Mouse (Mus musculus) forebrain, postnatal 0 days (tissue): Measurements from ENCODE around the gene Pomt1. TPM values are rescaled to one million over a fixed set of nuclear protein-coding genes. Genes with fewer than 3 reads are reported as not detected.

Experiments used
- ATAC-seq: fragments of 200-750 bp; cut with Nextera tagmentation; 2 replicates; pipeline ENCODE4 v1.8.0; 2017; ENCODE audit warnings: mild to moderate bottlenecking, moderate library complexity
- DNase-seq: peaks from one replicate; pipeline ENCODE4 v3.0.0-alpha.2; 2015
- H3K27ac ChIP-seq: fragments of 300-500 bp; sonication (generic); 2 replicates; pipeline ENCODE4 v1.5.1; 2014; ENCODE audit warnings: low read depth, mild to moderate bottlenecking, antibody characterized with exemption, low read length, moderate library complexity, mixed read lengths
- H3K27me3 ChIP-seq: fragments of 300-500 bp; sonication (generic); 2 replicates; pipeline ENCODE4 v1.6.1; 2014; ENCODE audit warnings: mild to moderate bottlenecking, low read length, mixed read lengths; ENCODE audit not compliant: insufficient read depth
- H3K36me3 ChIP-seq: fragments of 300-500 bp; sonication (generic); 2 replicates; pipeline ENCODE4 v1.6.1; 2014; ENCODE audit warnings: mild to moderate bottlenecking, moderate library complexity; ENCODE audit not compliant: insufficient read depth
- H3K4me1 ChIP-seq: fragments of 300-500 bp; sonication (generic); 2 replicates; pipeline ENCODE4 v1.6.1; 2014; ENCODE audit warnings: antibody characterized with exemption; ENCODE audit not compliant: insufficient read depth
- H3K4me2 ChIP-seq: fragments of 300-500 bp; sonication (generic); 2 replicates; pipeline ENCODE4 v1.6.1; 2014; ENCODE audit warnings: low read depth, mild to moderate bottlenecking, moderate library complexity
- H3K4me3 ChIP-seq: fragments of 300-500 bp; sonication (generic); 2 replicates; pipeline ENCODE4 v1.5.1; 2014; ENCODE audit warnings: low read depth, low read length, mixed read lengths
- H3K9ac ChIP-seq: fragments of 300-500 bp; sonication (generic); 2 replicates; pipeline ENCODE4 v1.6.1; 2014; ENCODE audit warnings: mild to moderate bottlenecking
- H3K9me3 ChIP-seq: fragments of 300-500 bp; sonication (generic); 2 replicates; pipeline ENCODE4 v1.6.1; 2016; ENCODE audit warnings: low read length
- CTCF ChIP-seq: sonication (generic); IDR thresholded peaks from 2 replicates; pipeline ENCODE4 v1.5.1; 2016; ENCODE audit warnings: antibody characterized with exemption, control low read depth, low read depth
- WGBS: fragments of 180-500 bp; shearing (Covaris S2); extraction: QIAGEN DNeasy Blood & Tissue Kit; methylation state at CpG from one replicate; pipeline ENCODE4 v1.1.7; 2014; 5-methylcytosine and 5-hydroxymethylcytosine counted together
- polyA plus RNA-seq: library from polyadenylated mRNA; unstranded; fragments of >200 nt; fragmentation: Nextera tagmentation; extraction: Ambion mirVana; gene quantifications from 2 replicates; pipeline ENCODE4 v1.2.1, GENCODE M21; 2015
- total RNA-seq: library from RNA; depleted of rRNA; stranded (reverse); fragments of >200 nt; gene quantifications from 2 replicates; pipeline ENCODE4 v1.2.3, GENCODE M21; 2014

The Pomt1 gene
- total and polyA plus RNA-seq, 2 experiments from 2014 or later = 19.8 to 38.5 TPM

DNA sequence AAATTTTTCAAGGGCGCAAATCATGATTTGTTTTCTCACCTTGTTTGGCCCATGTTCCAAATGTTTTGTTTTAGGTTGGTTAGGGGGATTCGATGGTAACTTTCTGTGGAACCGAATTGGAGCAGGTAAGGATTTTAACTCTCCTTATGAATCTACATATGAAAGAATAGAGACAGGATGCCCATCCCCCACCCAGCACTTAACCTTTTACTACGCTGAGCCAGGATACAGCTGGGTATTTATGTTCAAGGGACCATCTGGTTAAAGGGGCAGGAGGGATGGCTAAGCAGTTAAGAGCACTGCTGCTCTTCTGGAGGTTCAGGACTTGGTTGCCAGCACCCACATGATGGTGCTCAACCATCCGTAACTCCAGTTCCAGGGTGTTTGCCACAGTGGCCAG, 4.2 kb downstream of the Pomt1 start:
- Histone ChIP-seq H3K27me3 (no peaks in the 10 kb centered on the region), H3K4me3 (no peak overlapping the region), H3K4me2 (no peak overlapping the region), H3K4me1 (0 out of 2 replicates have a peak, but pooled peaks cover 5% of the 10 kb centered on the region), H3K36me3 (peaks cover 35% of the 10 kb centered on the region), H3K27ac (no peak overlapping the region), H3K9ac (no peak overlapping the region), H3K9me3 (no peaks in the 10 kb centered on the region)
- DNase-seq (no peak), ATAC-seq (no peak)
- no peak for TF ChIP-seq CTCF
- WGBS = 89% methylated on average over 5 of the region's 5 CpGs

DNA sequence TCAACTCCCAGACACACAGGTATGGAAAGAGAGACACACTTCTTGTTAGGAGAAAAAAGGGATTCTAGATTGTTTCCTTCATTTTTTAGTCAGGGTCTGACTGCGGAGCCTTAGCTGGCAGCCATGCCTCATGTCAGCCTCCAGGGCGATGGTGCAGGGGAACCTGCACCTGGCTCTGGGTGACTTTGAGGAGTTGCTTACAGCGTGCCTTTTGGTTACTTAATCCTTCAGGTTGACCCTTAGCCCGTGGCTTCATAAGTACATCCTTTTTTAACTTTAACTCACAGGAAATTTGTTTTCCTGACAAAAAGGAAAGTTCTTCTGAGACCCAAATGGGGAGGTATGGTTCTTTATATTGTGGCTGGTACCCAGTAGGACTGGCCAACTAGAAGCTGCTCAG, 6.6 kb downstream of the Pomt1 start:
- Histone ChIP-seq H3K9ac (no peak overlapping the region), H3K36me3 (peaks cover 48% of the 10 kb centered on the region), H3K4me1 (no peaks in the 10 kb centered on the region), H3K4me3 (no peak overlapping the region), H3K9me3 (no peaks in the 10 kb centered on the region), H3K4me2 (no peak overlapping the region), H3K27me3 (no peaks in the 10 kb centered on the region), H3K27ac (no peak overlapping the region)
- no peak for DNase-seq
- ATAC-seq = no peak
- 93% methylated on average over 4 of the region's 4 CpGs for WGBS
- TF ChIP-seq CTCF = no peak

DNA sequence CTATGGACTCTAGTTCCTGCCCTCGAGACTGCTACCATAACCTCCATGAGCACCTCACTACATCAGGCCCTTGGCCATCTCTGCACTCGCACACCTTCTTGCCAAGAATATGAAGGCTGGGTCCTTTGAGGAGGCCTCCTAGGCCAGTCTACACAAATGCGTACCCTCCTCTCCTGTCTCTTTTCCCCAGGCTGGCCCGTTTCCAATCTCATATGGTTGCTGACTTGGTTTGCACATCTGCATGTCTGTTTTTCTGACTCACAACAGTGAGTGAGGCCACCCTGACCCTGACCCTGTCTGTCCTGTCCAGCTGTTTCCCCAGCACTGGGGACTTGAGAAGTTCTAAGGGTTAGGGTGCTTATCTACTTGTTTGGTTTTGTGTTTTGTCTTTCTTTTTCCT, 10.4 kb downstream of the Pomt1 start:
- H3K4me3 ChIP-seq = no peak overlapping the region
- no peaks in the 10 kb centered on the region for H3K9me3 ChIP-seq
- H3K36me3 ChIP-seq = peaks cover 69% of the 10 kb centered on the region
- no peaks in the 10 kb centered on the region for H3K27me3 ChIP-seq
- WGBS = 86% methylated on average over 4 of the region's 4 CpGs
- H3K27ac ChIP-seq = no peak overlapping the region
- no peaks in the 10 kb centered on the region for H3K4me1 ChIP-seq
- no peak for TF ChIP-seq CTCF
- no peak overlapping the region for H3K9ac ChIP-seq
- ATAC-seq (no peak), DNase-seq (no peak)
- H3K4me2 ChIP-seq = no peak overlapping the region

- ATAC-seq (no peak), DNase-seq (no peak)
- no peak overlapping the region for H3K4me3 ChIP-seq
- no peak overlapping the region for H3K27ac ChIP-seq
- no peaks in the 10 kb centered on the region for H3K9me3 ChIP-seq
- H3K9ac ChIP-seq = no peak overlapping the region
- WGBS = 78% methylated on average over 10 of the region's 10 CpGs
- H3K27me3 ChIP-seq = no peaks in the 10 kb centered on the region
- H3K4me1 ChIP-seq = no peaks in the 10 kb centered on the region
- no peak for TF ChIP-seq CTCF
- no peak overlapping the region for H3K4me2 ChIP-seq
- peaks cover 76% of the 10 kb centered on the region for H3K36me3 ChIP-seq
These were observed 12.3 kb downstream of the Pomt1 start for GRCm38 (mm10) chr2:32248377-32249361.

DNA sequence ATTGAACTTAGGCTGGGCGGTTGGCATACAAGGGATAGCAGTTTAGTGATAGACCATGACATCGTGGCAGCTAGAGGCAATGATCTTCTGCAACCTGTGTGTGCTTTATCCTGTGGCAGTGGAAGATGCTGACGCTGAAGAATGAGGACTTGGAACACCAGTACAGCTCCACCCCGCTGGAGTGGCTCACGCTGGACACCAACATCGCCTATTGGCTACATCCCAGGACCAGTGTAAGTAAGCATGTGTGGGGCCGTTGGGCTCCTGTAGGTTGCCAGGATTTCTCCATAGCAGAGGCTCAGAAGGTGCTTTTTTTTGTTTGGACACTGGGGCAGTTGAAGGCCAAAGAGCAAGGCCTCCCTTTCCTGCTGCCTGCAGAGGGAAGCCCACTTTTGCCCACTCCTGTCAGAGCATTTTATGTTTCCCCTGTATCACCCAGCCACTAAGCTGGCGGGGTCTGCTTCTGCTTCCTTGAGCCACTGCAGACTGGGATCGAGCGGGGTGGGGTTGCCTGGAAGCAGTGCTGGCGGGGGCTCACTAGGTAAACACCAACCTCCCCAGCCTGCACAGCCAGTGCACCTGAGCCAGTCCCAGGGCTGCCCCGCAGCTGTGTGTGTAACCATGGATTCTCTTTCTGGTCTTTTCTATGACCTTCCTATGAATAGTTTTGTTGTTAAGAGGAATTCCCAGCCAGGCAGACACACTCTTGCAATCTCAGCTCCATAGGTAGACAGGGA, 15.6 kb downstream of the Pomt1 start:
- WGBS = 92% methylated on average over 12 of the region's 12 CpGs
- Histone ChIP-seq H3K27me3 (no peaks in the 10 kb centered on the region), H3K4me2 (no peak overlapping the region), H3K4me3 (no peak overlapping the region), H3K36me3 (peaks cover 76% of the 10 kb centered on the region), H3K27ac (no peak overlapping the region), H3K9me3 (no peaks in the 10 kb centered on the region), H3K9ac (no peak overlapping the region), H3K4me1 (no peaks in the 10 kb centered on the region)
- TF ChIP-seq CTCF = no peak
- DNase-seq (no peak), ATAC-seq (no peak)

DNA sequence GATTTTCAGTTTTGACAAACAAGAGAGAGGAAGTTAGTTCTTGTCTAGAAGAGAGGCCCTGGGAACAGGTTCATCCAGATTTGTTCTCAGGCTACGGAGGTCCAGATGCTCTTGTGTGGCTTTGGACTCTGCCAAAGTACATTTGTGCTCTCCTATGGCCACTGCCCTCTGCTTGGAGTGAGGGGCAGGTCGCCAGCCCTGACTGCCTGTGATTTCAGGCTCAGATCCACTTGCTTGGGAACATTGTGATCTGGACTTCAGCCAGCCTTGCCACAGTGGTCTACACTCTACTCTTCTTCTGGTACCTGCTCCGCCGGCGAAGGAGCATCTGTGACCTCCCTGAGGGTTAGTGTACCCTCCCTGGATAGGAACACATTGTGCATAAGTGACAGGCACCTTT, 16.3 kb downstream of the Pomt1 start:
- Histone ChIP-seq H3K4me1 (no peaks in the 10 kb centered on the region), H3K27ac (no peak overlapping the region), H3K4me3 (no peak overlapping the region), H3K27me3 (no peaks in the 10 kb centered on the region), H3K4me2 (no peak overlapping the region), H3K9me3 (no peaks in the 10 kb centered on the region), H3K36me3 (peaks cover 75% of the 10 kb centered on the region), H3K9ac (no peak overlapping the region)
- ATAC-seq (no peak), DNase-seq (no peak)
- TF ChIP-seq CTCF = no peak
- WGBS = 95% methylated on average over 5 of the region's 5 CpGs

DNA sequence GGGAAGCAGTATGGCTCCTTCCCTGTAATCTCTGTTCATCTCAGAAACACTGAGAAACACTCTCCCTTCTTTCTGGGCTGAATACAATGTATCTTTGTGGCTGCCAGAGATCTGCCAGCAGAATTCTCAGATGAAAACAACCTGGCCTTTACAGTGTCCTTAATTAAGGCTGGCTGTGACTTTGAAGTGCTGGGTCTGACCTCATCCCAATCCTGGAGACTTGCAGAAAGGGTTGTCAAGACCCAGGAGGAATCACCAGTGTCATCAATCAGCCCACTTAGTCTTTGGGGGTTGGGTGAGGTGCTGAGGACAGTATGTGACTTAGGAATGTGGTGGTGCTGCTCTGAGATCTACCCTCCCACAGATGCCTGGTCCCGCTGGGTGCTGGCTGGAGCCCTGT, 17.0 kb downstream of the Pomt1 start:
- no peak overlapping the region for H3K4me3 ChIP-seq
- no peaks in the 10 kb centered on the region for H3K9me3 ChIP-seq
- H3K4me2 ChIP-seq = no peak overlapping the region
- H3K27me3 ChIP-seq = no peaks in the 10 kb centered on the region
- DNase-seq = no peak
- H3K36me3 ChIP-seq = peaks cover 72% of the 10 kb centered on the region
- no peak for ATAC-seq
- 100% methylated on average over 1 of the region's 1 CpGs for WGBS
- no peak overlapping the region for H3K9ac ChIP-seq
- no peak for TF ChIP-seq CTCF
- H3K27ac ChIP-seq = no peak overlapping the region
- no peaks in the 10 kb centered on the region for H3K4me1 ChIP-seq
